Mouse (Mus musculus) megakaryocyte, embryonic 14.5 days (primary cell): ENCODE data around the gene Pbx4.

ENCODE experiments used
- FLI1 ChIP-seq: IDR thresholded peaks from 2 replicates; pipeline ENCODE4 v1.6.1; 2012; ENCODE audit warnings: low read length, inconsistent platforms, mixed read lengths
- GATA1 ChIP-seq: IDR thresholded peaks from 3 replicates; pipeline ENCODE4 v1.6.1; 2012; ENCODE audit warnings: mixed read lengths, low read length, inconsistent platforms, borderline replicate concordance

GRCm38 (mm10) chr8:69802216-69802615, 30.1 kb upstream of the Pbx4 start:
- TF ChIP-seq GATA1 (no peak), FLI1 (no peak)
